Mouse (Mus musculus): ENCODE data around the gene Supv3l1.
"Not testable (repeated sequence)": the region's sequence is repeated elsewhere in the genome, so short reads cannot be mapped to it uniquely, and the experiment has no call there.

Supv3l1 gene

DNA sequence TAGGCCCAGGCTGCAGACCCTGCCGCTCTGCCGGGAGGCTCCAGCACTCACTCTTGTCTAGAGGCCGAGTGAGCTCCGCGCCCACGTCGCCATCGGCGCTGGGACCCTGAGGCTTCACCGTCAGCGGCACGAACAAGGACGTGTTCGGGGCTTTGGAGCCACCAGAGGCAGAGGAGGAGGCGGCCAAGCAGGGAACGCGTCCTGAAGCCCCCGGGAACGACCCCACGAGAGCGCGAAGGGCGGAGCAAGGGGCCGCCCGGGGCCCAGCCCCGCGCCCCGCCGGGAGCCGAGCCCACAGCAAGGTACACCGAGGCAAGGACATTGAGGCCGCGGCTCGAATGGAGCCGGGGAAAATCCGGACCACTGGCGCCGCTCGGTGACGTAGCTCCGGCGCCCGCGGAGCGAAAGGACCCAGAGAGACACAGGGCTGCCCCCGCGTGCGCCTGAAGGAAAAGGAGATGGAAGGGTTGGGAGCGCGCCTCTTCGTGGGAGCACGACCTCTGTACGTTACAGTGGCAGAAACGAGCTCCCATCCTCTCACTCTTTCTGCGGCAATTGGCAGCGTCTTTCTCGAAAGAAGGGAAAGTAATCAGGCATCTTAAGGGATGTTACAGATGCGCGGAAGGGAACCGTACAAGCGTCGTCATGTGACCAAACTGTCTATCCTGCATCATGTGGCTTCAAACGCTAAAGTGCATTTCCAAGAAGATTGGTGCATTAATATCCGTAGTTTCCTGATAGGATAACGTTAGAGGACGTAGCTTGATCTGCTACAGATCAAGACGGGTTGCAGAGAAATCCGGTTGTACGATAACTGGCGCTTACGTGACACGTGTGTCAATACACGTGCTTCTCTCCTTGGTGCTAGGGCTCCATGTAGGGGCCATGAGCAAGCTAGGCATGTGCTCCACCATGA is at the start of gene Supv3l1, which contains the start of gene 4930507D05Rik:
TSS of gene Supv3l1 (minus strand) at position 375 of the 916 bp plus-strand sequence.
TSS of gene 4930507D05Rik (plus strand) at position 126 of the 916 bp plus-strand sequence.
- DNase-seq (ENCODE audit: low spot score in 2 of 2), result peak; percentile 78 to 84

DNA sequence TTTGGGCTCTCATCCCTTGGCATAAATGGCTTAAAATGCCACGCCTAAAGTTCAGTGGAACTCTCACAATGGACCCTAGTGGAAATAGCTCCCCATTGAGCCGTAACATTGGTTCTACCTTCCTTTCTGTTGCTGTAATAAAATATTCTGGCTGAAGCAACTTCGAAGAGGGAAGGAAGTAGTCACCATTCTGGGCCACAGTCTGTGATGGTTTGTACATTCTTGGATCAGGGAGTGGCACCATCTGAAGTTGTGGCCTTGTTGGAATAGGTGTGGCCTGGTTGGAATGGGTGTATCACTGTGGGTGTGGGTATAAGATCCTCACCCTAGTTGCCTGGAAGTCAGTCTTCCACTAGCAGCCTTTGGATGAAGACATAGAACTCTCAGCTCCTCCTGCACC is 42.1 kb upstream of the Supv3l1 start:
- not testable (repeated sequence) for DNase-seq (ENCODE audit: low spot score in 2 of 2)

DNA sequence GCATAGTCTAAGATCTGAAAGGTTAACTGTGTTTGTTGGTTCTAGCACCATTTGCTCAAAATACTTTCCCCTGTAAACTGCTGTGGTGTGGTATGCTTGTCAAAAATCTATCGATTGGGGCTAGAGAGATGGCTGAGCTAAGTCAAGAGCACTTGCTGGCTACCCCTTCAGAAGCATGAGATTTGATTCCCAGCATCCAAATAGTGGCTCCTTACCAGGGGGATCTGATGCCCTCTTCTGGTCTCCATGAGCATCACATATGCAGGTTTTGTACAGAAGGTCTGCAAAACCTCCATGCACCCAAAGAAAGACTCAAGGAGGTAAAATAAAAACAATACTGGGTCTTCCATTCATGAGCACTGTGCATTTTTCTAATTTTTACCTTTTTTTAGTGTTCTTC is 38.7 kb upstream of the Supv3l1 start:
- DNase-seq (ENCODE audit: low spot score in 2 of 2), result no peak

DNA sequence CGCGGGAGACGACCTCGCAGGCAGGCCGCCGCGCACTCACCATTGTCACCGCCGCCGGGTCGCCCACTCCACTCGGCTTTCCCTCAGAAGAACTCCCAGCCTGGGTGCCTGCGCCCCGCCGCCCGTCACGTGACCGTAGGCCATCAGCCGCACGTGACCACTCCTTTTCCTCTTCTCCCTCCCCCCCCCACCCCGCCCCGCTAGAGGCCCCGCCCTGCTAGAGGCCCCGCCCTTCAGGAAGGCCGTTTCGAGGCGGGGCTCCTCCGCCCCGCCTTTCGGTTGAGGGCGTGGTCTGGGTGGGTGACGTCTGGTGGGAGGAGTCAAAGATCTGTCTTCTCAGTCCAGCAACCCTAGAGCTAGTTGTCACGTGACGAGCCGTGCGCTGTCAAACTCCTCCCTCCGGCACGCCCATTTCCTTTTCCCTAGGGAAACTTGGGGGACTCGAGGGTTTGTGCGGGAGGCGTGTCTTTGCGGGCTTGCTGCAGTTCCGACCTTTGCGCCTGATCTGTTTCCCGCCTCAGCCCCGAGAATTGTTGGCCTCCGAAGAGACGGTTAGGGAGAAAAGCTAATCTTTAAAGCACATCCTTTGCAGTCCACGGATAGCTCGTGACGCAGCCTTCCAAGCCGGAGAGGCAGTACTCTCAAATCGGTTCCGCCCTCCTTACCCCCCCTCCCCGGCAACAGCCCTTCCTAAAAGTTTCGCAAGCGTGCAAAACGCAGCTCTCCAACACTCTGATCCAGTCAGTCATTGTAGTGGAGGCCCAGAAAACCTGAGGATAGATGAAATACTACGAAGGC is 37.3 kb upstream of the Supv3l1 start, which contains the start of gene Vps26a:
TSS of gene Vps26a (minus strand) at position 188 of the 798 bp plus-strand sequence.
- DNase-seq (ENCODE audit: low spot score in 2 of 2), result peak; percentile 96 to 98

DNA sequence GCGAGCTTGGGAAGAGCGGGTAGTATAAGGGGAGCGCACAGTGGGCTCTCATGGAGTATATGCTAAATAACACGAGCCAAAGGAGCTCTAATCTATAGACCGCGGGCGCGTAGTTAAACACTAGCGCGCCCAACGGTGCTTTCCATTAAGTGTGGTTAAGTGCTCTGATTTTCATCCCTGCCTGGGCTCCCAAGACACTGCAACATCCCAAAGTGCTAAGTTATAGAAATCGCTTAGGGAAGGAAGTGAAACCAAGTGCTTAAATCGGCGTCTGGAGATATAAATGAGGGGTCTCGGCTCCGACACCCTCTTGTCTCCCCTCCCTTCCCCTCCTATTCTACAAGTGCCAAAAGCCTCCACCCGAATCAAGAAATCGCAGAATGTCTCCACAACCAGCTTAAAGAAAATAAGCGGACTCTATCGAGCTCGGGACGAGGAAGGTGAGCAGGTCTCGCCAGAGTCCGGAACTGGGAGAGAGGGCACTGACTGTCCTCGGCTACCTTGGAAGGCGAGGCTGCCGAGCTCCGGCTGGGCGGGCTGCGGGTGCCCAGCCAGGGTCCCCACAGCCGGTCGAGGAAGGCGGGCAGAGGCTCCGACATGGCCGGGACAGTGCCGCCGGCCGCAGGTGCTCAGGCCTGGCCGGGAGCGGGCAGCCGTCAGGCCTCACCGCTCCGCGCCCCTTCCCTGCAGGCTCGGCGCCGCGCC is 36.5 kb upstream of the Supv3l1 start:
- DNase-seq (ENCODE audit: low spot score in 2 of 2), result peak in 1 of 2 experiments; percentile 12

DNA sequence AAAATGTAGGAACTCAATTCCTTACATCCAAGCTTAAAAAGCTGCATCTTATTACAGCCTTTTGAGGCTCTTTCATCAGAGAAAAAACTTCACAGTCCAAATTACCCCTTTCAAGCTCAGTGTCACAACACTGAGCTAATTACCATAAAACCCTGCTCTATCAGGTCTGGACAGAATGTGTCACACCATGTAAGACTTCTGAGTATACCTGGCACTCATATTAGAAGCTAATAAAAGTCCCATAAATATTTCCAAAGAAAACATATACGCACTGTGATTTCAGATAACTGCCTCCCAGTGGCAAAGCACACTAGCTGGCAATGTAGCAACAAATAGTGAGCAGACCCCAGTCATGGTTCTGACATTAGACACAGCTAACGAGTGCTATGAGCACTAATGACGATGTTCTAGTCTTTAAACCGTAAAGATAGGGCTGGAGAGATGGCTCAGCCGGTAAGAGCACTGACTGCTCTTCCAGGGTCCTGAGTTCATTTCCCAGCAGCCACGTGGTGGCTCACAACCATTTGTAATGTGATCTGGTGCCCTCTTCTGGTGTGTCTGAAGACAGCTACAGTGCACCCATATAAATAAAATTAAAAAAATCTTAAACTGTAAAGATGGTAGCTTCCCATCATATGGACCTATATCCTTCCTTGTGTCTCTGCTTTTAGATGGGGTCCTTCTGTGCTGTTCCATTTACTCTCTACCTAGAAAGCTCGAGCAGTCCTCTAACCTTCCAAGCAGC is 31.7 kb upstream of the Supv3l1 start:
- DNase-seq (ENCODE audit: low spot score in 2 of 2), result no peak

DNA sequence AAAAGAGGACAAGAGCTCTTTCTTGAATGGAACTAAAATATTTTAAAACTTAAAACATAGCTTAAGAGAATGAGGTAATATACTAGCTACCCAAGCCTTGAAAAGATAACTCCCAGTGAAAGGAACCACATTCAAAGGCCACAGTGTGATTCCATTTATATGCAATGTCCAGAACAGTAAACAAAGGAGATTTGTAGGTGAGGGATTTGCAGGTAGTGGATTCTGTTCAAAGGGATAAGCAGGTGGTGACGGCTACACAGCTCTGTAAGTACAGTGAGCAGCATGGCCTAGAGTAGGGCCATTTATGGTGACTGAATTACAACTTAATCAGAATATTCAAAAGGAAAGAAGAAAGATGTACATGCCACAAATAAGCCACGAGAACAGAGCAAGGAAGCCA is 27.4 kb upstream of the Supv3l1 start:
- DNase-seq (ENCODE audit: low spot score in 2 of 2), result no peak

DNA sequence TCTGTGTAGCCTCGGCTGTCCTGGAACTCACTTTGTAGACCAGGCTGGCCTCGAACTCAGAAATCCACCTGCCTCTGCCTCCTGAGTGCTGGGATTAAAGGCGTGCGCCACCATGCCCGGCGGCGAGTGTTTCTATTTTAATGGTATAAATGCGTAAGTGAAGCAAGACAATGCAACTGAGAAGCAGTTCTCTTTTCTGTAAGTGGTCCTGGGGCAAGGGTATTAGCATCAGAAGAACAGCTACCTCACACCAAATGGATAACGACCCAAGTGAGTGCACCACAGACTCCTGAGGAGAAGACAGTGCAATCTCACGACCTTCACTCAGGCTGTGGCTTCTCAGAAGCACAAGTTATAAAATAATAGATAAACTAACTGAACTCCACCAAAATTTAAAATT is 25.4 kb upstream of the Supv3l1 start:
- DNase-seq (ENCODE audit: low spot score in 2 of 2), result no peak

DNA sequence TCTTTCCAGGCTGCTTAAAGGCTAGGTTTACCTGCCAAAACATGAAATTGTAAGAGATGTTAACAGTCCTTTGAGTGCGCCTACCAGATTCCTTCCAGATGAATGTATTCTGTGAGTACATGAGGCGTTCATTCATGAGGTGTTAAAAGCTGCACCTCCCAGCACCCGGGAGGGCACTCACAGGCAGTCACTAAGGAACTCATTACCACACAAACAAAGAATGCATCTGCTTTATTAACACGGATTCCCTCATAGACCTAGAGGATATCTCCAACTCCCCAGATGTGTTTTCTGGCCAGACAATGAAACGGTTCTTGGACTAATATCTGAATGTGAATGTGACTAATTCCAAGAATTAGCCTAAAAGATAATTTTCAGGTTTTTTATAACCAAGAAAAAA is 21.6 kb upstream of the Supv3l1 start:
- no peak for DNase-seq (ENCODE audit: low spot score in 2 of 2)

DNA sequence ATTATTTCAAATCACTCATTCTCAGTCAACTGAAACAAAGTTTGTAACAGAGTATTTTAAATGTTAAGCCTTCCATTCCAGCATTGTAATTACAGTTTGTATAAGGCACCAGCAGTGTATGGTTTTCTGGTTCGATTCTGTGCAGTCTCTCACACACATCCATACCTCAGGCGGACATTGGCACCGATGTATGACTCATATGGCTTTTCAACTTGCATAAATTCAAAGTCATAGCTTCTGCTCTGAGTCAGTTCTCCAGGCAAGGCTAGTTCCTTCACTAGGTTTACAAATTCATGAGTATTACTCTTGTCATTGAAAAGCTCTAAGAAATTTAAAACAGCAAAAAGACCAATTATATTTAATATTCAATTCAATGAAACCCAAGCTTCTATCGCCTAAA is 20.2 kb upstream of the Supv3l1 start:
- DNase-seq (ENCODE audit: low spot score in 2 of 2), result no peak

DNA sequence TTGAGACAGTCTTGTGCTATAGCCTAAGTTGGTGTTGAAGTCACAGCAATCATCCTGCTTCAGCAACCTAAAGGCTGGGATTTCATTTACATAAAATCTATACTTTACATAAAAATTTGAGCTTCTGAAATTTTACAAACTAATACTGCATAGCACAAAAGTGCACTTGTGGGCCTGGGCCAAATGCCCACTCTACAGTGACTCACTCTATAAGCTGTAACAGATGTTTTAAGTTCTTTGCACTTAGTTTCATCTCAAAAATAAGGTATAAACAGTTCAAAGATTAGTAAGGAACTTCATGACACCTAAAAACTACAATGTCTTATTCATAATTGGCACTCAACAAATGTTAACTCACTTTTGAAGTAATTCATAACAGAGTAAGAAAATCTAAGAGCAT is 11.8 kb upstream of the Supv3l1 start:
- no peak for DNase-seq (ENCODE audit: low spot score in 2 of 2)

DNA sequence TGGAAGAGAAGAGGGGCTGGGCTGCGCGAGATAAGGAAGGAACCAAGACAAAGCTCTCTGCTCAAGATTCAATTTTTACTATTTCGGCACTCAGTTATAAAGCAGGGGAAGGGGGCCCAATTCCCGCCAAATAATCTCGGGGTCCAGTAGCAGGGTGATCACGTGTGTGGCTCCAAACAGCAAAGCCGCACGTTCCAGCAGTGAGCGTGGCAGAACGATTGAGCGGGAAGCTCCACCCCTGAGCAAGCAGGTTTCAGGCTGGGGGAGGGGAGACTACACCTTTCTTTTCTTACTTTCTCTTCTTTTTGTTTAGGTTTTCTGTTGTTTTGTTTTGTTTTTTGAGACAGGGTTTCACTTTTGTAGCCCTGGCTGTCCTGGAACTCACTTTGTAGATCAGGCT is 2.5 kb upstream of the Supv3l1 start:
- not testable (repeated sequence) for DNase-seq (ENCODE audit: low spot score in 2 of 2)

DNA sequence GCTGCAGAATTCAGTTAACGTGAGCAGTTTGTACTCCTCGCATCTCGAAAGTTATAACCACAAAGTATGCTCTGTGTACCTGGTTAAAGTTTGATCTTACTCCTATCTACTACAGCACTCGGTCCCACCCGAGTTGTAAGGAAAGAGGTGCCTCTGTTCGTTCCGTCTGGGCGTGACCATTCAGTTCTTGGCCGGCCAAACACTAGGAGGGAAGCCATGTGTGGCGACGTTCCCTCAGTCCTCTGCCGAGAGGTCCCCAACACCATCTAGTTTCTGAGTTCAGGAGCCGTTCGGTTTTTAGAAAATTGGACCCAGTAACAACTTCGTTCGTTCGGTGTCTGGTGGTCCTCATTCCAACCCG is 722 bp upstream of the Supv3l1 start:
- no peak for DNase-seq (ENCODE audit: low spot score in 2 of 2)

DNA sequence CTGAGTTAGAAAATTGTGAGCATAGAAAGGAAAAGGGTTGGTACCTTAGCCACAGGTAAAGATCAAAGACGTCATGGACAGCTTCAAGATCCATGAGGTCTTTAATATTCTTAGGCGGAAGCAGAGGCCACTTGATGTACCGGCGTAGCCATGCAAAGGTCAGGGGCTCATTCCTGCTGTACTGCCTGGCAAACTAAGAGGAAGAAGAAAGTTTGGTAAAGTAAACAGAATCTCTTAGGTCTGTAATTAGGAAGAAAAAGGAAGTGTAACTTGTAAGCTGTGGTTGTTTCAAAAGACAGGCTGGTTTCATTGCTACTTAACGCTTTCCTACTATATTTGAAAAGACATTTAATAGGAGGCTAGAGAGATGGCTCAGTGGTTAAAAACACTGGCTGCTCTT is 19.1 kb downstream of the Supv3l1 start:
- no peak for DNase-seq (ENCODE audit: low spot score in 2 of 2)

DNA sequence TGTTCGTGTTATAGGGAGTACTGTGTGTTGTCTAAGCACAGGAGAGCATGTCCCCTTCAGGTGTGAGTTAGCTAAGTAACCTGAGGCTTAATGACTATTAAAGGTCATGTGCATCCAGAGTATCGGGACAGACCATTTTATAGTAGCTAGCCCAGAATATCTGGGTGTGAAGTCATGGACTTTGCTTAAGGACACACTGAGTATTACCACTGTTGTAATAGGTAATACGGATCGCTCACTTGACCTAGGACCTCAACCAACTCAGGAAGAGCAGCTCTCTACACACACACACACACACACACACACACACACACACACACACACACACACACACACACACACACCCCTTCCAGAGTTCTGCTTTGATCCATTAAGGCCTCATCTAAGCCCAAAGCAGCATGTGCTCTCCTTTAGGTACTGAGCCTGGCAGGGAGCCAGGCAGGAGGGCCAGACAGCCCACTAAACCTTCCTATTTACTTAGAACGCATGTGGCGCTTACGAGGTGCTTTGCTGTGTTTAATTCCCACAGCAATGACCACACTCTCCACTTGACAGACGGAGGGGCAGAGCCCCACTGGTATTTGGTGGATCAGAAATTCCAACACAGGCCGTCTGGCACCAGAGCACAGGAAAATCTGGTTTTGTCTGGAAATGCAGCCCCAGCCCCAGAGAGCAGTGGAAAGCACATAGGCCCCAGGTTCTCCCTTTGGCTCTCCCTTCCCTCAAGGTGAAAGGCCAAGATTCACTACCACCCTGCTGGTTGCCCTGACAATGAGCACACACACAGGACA is 24.3 kb downstream of the Supv3l1 start:
- DNase-seq (ENCODE audit: low spot score in 2 of 2), result no peak

DNA sequence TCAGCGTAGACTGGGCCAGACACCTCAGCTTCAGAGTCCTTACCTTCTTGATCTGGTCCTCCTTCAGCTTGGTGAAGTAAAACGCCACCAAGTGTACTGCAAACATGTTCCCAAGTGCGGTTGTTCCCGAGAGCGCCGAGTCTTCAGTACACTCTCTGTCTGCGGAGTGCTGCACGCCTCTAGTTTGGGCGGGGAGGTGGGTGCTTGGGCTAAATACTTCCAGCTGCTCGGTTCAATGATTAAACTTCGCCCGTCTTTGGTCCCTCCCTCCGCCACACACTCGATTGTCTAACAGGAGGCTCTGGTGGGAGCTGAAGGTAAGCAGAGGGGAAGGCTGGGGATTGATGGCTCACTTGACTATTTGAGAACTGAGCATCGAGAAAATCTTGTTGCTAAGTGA is 27.3 kb downstream of the Supv3l1 start, which contains the start of gene Hkdc1:
TSS of gene Hkdc1 (minus strand) at position 237 of the 400 bp plus-strand sequence.
- no peak for DNase-seq (ENCODE audit: low spot score in 2 of 2)

DNA sequence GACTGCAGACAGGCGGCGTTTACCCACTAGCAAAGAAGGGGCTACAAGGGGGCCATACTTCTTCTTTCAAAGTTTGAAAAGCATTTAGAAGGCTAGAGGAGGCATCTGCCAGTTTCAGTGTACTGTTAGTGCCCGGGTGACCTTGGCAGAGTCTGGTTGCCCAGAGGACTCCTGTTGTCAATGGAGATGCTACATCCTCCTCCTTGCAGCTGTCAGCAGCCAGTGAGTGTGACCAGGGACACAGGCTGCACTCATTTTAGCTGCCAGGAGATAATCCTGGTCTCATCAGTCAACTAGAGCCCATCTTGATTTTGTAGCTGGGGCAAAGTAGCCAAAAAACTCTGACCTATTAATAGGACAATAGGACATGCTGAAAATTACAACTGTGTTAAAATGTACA is 28.4 kb downstream of the Supv3l1 start:
- no peak for DNase-seq (ENCODE audit: low spot score in 2 of 2)

DNA sequence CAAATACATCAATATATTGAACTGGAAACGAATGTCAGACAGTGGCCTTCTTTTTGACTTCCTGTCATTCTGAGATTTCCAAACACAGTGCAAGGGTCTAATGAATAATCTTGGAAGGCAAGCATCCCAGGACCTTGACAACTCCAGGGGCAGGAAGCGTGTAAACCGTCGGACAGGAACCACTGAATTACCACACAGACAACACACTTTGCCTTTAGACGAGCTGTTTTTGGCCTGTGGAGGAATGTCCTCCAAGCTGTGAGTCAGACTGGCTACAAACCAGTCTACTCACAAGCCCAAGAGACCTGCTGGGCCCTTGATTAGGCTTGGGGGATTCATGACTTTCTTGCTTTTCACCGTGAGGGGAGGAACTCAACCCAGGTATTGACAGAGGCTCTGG is 29.1 kb downstream of the Supv3l1 start:
- DNase-seq (ENCODE audit: low spot score in 2 of 2), result no peak

DNA sequence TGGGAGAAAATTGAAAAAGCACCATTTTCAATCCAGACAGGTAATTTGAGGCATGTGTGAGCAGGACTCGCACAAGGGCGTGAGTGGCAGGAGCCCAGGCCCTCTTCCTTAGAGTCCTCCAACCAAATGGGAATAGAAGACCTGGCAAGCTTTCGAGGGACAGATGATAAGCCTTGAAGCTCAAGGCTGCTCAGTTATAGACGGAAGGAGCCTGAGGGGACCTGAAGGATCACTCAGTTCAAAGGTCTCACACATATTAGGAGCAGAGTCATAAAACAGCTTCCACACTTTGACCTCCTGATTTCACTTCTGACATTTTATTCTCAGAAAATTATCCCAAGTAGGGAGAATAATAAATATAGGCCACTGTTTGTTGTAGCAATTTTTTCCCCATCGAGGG is 30.1 kb downstream of the Supv3l1 start:
- DNase-seq (ENCODE audit: low spot score in 2 of 2), result no peak

DNA sequence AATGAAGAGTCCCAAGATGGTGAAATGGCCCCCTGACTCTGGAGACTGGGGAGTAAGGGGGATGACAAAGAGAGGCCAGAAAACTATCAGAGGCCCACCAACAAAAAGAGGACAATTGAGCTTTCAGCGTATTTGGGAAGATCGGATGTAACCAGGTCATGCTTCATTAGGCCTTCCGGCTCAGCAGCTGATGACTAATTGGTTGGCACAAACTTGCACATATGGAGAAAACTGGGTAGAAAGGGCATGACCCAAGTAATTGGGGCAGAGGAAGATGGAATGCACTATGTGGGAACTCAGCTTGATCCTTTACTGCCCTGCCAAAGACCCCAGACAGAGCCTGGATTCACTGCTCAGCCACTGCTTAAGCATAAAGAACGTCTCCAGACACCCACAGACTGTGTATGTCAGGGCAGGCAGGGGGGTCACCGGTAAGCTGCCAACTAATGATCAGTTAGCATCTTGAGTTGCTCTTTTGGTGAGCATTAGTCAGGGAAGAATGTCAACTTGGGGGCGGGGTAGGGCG is 30.6 kb downstream of the Supv3l1 start:
- DNase-seq (ENCODE audit: low spot score in 2 of 2), result no peak
